Mouse (Mus musculus): Measurements from ENCODE around the gene Slco2a1. TPM values are rescaled to one million over a fixed set of nuclear protein-coding genes. Genes with fewer than 3 reads are reported as not detected.

The Slco2a1 gene
- polyA plus RNA-seq, 2 experiments, result 5.1 to 7.2 TPM

DNA sequence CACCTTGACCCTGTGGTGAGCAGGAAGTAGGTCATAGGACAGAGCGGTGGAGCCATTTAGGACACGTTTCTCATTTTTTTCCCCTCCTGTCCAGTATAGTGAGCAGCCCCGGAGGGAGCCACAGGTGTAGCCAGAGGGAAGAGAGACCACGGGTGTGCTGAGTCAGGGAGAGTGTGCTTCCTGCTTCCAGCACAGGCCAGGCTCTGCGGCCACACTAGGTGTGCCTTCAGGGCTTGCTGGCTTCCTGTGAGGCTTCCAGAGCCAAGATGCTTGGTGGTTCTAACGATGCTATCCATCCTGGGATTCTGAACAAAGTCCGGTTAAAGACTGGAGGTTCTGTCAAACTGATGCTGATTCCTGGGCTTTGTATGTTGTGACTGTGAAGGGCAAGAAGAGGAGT, 133.0 kb downstream of the Slco2a1 start:
- DNase-seq (ENCODE audit: low spot score) (no peak), ATAC-seq (ENCODE audit: low FRiP score, low read depth) (no peak)
- H3K9ac ChIP-seq (ENCODE audit: low read depth, low read length, severe bottlenecking), result no peak overlapping the region
- H3K36me3 ChIP-seq (ENCODE audit: control insufficient read depth, insufficient read depth, low read length), result no peaks in the 10 kb centered on the region
- no peaks in the 10 kb centered on the region for H3K27me3 ChIP-seq (ENCODE audit: control insufficient read depth, insufficient read depth, low read length)
- H3K4me1 ChIP-seq (ENCODE audit: control insufficient read depth, insufficient read depth, low read length), result no peaks in the 10 kb centered on the region
- H3K4me2 ChIP-seq (replicated peaks; ENCODE audit: low read depth, low read length, severe bottlenecking), result no peak overlapping the region
- no peaks in the 10 kb centered on the region for H3K9me3 ChIP-seq (ENCODE audit: control insufficient read depth, low read length)
- WGBS, result 73% methylated on average over 7 of the region's 7 CpGs
- no peak for TF ChIP-seq POLR2A (IDR thresholded peaks at IDR 0.05; ENCODE audit: borderline replicate concordance, extremely low read depth, insufficient read depth, insufficient read length)
- no peak overlapping the region for H3K4me3 ChIP-seq (replicated peaks; ENCODE audit: low read length)
- no peak overlapping the region for H3K27ac ChIP-seq (replicated peaks; ENCODE audit: low read depth, low read length)

DNA sequence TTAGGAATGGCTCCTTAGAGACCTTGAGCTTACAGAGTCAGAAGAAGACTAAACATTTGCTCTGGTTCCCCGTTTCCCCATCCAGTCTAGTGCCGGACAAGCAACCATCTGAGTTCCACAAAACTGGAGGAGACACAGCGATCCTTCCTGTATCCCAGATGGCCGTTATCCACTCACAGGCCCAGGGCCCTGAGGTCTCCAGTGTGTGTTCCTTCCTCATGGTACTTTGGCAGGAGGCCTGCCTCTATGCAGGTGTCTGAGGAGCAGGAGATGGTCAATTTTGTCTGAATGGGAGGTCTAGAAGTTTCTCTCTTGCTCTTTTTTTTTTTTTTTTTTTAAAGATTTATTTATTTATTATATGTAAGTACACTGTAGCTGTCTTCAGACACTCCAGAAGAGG, 136.2 kb downstream of the Slco2a1 start:
- no peak overlapping the region for H3K4me2 ChIP-seq (replicated peaks; ENCODE audit: low read depth, low read length, severe bottlenecking)
- no peak overlapping the region for H3K9ac ChIP-seq (ENCODE audit: low read depth, low read length, severe bottlenecking)
- no peaks in the 10 kb centered on the region for H3K27me3 ChIP-seq (ENCODE audit: control insufficient read depth, insufficient read depth, low read length)
- TF ChIP-seq POLR2A (IDR thresholded peaks at IDR 0.05; ENCODE audit: borderline replicate concordance, extremely low read depth, insufficient read depth, insufficient read length), result no peak
- H3K9me3 ChIP-seq (ENCODE audit: control insufficient read depth, low read length), result no peaks in the 10 kb centered on the region
- no peak overlapping the region for H3K4me3 ChIP-seq (replicated peaks; ENCODE audit: low read length)
- WGBS, result 89% methylated on average over 4 of the region's 4 CpGs
- no peak overlapping the region for H3K27ac ChIP-seq (replicated peaks; ENCODE audit: low read depth, low read length)
- ATAC-seq (ENCODE audit: low FRiP score, low read depth) (no peak), DNase-seq (ENCODE audit: low spot score) (no peak)
- H3K36me3 ChIP-seq (ENCODE audit: control insufficient read depth, insufficient read depth, low read length), result no peaks in the 10 kb centered on the region
- H3K4me1 ChIP-seq (ENCODE audit: control insufficient read depth, insufficient read depth, low read length), result no peaks in the 10 kb centered on the region

DNA sequence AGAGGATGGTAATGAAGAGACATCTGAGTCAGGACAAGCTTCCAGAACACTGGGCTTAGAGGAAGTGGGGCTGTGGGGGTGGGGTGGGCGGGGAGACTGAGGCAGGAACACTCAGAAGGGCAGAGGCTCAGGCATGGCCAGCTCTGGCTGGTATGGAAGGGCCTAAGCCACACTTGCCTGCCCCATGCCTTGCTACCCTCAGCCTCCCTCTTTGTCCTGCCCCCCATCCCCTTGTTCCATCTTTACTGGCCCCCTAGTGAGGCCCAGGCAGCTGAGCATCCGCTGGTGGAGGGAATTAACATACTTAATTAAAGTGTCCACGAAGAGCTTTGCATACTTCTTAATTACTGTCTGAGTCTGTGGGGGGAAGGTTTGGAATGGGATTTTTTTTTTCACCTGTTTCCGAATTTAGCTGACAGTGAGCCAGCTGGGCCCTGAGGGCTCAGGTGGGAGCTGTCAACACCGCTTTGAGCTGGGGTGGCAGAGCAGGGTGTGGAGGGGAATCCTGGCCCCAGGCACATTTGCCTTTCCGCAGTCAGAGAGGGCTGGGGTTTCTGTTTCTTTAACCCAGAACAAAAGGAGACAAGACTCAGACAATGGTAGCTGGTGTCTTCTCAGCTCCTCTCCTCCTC, 145.1 kb downstream of the Slco2a1 start:
- no peak for DNase-seq (ENCODE audit: low spot score)
- no peak for ATAC-seq (ENCODE audit: low FRiP score, low read depth)
- Histone ChIP-seq H3K27me3 (ENCODE audit: control insufficient read depth, insufficient read depth, low read length) (no peaks in the 10 kb centered on the region), H3K27ac (replicated peaks; ENCODE audit: low read depth, low read length) (no peak overlapping the region), H3K4me3 (replicated peaks; ENCODE audit: low read length) (no peak overlapping the region), H3K4me1 (ENCODE audit: control insufficient read depth, insufficient read depth, low read length) (peaks cover 3% of the 10 kb centered on the region; the same call in 1 of the 2 replicates), H3K9ac (ENCODE audit: low read depth, low read length, severe bottlenecking) (no peak overlapping the region), H3K9me3 (ENCODE audit: control insufficient read depth, low read length) (no peaks in the 10 kb centered on the region), H3K4me2 (replicated peaks; ENCODE audit: low read depth, low read length, severe bottlenecking) (no peak overlapping the region), H3K36me3 (ENCODE audit: control insufficient read depth, insufficient read depth, low read length) (no peaks in the 10 kb centered on the region)
- TF ChIP-seq POLR2A (IDR thresholded peaks at IDR 0.05; ENCODE audit: borderline replicate concordance, extremely low read depth, insufficient read depth, insufficient read length), result no peak
- WGBS, result 31% methylated on average over 6 of the region's 6 CpGs

DNA sequence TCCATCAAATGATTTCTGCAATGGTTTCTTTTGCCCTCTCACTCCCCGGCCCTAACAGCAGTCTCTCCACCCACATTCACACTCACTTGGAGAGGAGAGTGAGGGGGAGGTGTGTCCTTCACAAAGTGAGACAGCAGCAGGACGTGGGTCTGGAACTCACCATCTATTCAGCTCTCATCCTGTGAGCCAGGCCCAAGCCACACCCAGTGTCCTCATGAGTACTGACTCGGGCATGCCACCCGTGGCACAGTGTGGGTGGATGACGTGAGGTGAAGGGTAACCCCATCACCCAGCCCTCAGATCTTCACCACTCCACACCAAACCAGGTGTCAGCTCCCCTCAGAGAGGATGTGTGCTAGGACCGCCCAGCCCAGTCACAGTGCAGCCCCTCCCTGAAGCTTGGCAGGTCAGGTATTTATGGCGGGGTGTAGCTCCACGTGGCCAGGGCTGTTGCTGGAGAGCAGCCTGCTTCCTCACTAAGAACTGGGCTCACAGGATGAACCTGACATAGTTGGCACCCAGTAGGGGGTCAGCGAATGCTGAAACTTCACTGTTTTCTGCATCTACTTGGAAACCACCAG, 146.0 kb downstream of the Slco2a1 start:
- DNase-seq (ENCODE audit: low spot score) (no peak), ATAC-seq (ENCODE audit: low FRiP score, low read depth) (no peak)
- WGBS, result 41% methylated on average over 9 of the region's 9 CpGs
- no peak for TF ChIP-seq POLR2A (IDR thresholded peaks at IDR 0.05; ENCODE audit: borderline replicate concordance, extremely low read depth, insufficient read depth, insufficient read length)
- H3K27ac ChIP-seq (replicated peaks; ENCODE audit: low read depth, low read length), result no peak overlapping the region
- H3K9me3 ChIP-seq (ENCODE audit: control insufficient read depth, low read length), result no peaks in the 10 kb centered on the region
- no peaks in the 10 kb centered on the region for H3K36me3 ChIP-seq (ENCODE audit: control insufficient read depth, insufficient read depth, low read length)
- peaks cover 3% of the 10 kb centered on the region; the same call in 1 of the 2 replicates for H3K4me1 ChIP-seq (ENCODE audit: control insufficient read depth, insufficient read depth, low read length)
- no peak overlapping the region for H3K9ac ChIP-seq (ENCODE audit: low read depth, low read length, severe bottlenecking)
- no peak overlapping the region for H3K4me2 ChIP-seq (replicated peaks; ENCODE audit: low read depth, low read length, severe bottlenecking)
- no peaks in the 10 kb centered on the region for H3K27me3 ChIP-seq (ENCODE audit: control insufficient read depth, insufficient read depth, low read length)
- H3K4me3 ChIP-seq (replicated peaks; ENCODE audit: low read length), result no peak overlapping the region

DNA sequence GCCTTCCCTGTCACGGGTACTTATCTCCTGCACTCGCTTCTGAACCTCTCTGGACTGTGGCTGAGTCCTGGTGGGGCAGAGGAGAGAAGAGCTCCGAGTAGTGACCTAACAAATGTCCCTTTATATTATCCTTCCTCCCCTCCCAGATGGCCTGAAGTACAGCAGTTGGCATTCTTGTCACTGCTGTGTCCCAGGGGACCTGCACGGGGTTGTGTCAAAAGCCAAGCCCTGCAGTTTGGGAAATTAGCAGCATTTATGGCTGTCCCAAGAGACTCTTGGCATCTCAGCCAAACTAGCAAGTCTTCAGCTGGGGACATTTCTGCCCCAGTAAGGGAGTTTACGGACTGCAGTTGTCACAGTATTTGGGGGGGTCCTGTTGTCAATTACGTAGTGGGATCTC, 151.0 kb downstream of the Slco2a1 start:
- no peak for TF ChIP-seq POLR2A (IDR thresholded peaks at IDR 0.05; ENCODE audit: borderline replicate concordance, extremely low read depth, insufficient read depth, insufficient read length)
- 55% methylated on average over 6 of the region's 6 CpGs for WGBS

More for the DNA sequence above, 151.0 kb downstream of the Slco2a1 start:
- H3K36me3 ChIP-seq (ENCODE audit: control insufficient read depth, insufficient read depth, low read length), result no peaks in the 10 kb centered on the region
- no peaks in the 10 kb centered on the region for H3K4me1 ChIP-seq (ENCODE audit: control insufficient read depth, insufficient read depth, low read length)
- no peaks in the 10 kb centered on the region for H3K27me3 ChIP-seq (ENCODE audit: control insufficient read depth, insufficient read depth, low read length)
- H3K4me3 ChIP-seq (replicated peaks; ENCODE audit: low read length), result no peak overlapping the region
- no peak overlapping the region for H3K27ac ChIP-seq (replicated peaks; ENCODE audit: low read depth, low read length)
- no peak overlapping the region for H3K9ac ChIP-seq (ENCODE audit: low read depth, low read length, severe bottlenecking)
- ATAC-seq (ENCODE audit: low FRiP score, low read depth) (no peak), DNase-seq (ENCODE audit: low spot score) (no peak)
- no peak overlapping the region for H3K4me2 ChIP-seq (replicated peaks; ENCODE audit: low read depth, low read length, severe bottlenecking)
- no peaks in the 10 kb centered on the region for H3K9me3 ChIP-seq (ENCODE audit: control insufficient read depth, low read length)
